Mouse (Mus musculus) CH12.LX (cell line): Measurements from ENCODE around the gene Gm12166. TPM values are rescaled to one million over a fixed set of nuclear protein-coding genes. Genes with fewer than 3 reads are reported as not detected.

Experiments
- DNase-seq: peaks from one replicate; pipeline ENCODE4 v3.0.0-alpha.2; 2013; ENCODE audit errors: extremely low read depth
- H3K27ac ChIP-seq: 2 replicates; pipeline ENCODE4 v1.5.1; 2012; ENCODE audit warnings: low read depth, mild to moderate bottlenecking, control low read depth, moderate library complexity; ENCODE audit not compliant: insufficient read depth
- H3K27me3 ChIP-seq: replicated peaks from 2 replicates; pipeline ENCODE3; 2012; ENCODE audit warnings: inconsistent platforms
- H3K36me3 ChIP-seq, 2 experiments: replicated peaks in 1 of 2; 2 replicates each; pipeline versions ENCODE3 to v1.6.1; 2012; ENCODE audit warnings: inconsistent platforms in 1 of 2, low read length in 1 of 2, mild to moderate bottlenecking in 1 of 2, mixed read lengths in 1 of 2, moderate library complexity in 1 of 2; ENCODE audit not compliant: control insufficient read depth in 1 of 2, insufficient read depth in 1 of 2
- H3K4me1 ChIP-seq, 2 experiments: 2 replicates each; pipeline ENCODE4 v1.6.1; 2012; ENCODE audit warnings: inconsistent platforms in 1 of 2, moderate library complexity in 1 of 2; ENCODE audit not compliant: insufficient read depth in 2 of 2, control insufficient read depth in 1 of 2
- H3K4me2 ChIP-seq: 2 replicates; pipeline ENCODE4 v1.6.1; 2012; ENCODE audit warnings: low read depth, mild to moderate bottlenecking, control low read depth; ENCODE audit not compliant: poor library complexity, insufficient read depth, severe bottlenecking
- H3K4me3 ChIP-seq, 3 experiments: fragments of 150-350 bp in 1 of 3; sonication (generic) in 1 of 3; replicated peaks in 1 of 3; 2 replicates each; pipeline versions ENCODE3 to v1.5.1; 2011 to 2012; ENCODE audit warnings: low read depth in 2 of 3, low read length in 2 of 3, mild to moderate bottlenecking in 2 of 3, moderate library complexity in 2 of 3, control low read depth in 1 of 3, improper control_type of control experiment in 1 of 3, inconsistent platforms in 1 of 3, mixed read lengths in 1 of 3; ENCODE audit not compliant: poor library complexity in 1 of 3
- H3K79me2 ChIP-seq: replicated peaks from 2 replicates; pipeline ENCODE4 v1.6.1; 2012; ENCODE audit warnings: mild to moderate bottlenecking, moderate library complexity; ENCODE audit not compliant: control insufficient read depth, poor library complexity, insufficient read depth, severe bottlenecking; ENCODE audit errors: extremely low read depth
- H3K9ac ChIP-seq: 2 replicates; pipeline ENCODE4 v1.6.1; 2012; ENCODE audit warnings: low read depth, mild to moderate bottlenecking, control low read depth, moderate library complexity; ENCODE audit not compliant: insufficient read depth
- H3K9me3 ChIP-seq: replicated peaks from 2 replicates; pipeline ENCODE3; 2012; ENCODE audit warnings: low read length, inconsistent platforms, mixed read lengths
- BHLHE40 ChIP-seq: IDR thresholded peaks from 2 replicates; pipeline ENCODE4 v1.6.1; 2011; ENCODE audit warnings: mild to moderate bottlenecking, low read depth, low read length, improper control_type of control experiment
- CHD2 ChIP-seq: IDR thresholded peaks from 2 replicates; pipeline ENCODE4 v1.6.1; 2011; ENCODE audit warnings: low read length, improper control_type of control experiment
- CTCF ChIP-seq, 2 experiments: IDR thresholded peaks in 1 of 2; conservative IDR thresholded peaks in 1 of 2; 2 replicates each; pipeline ENCODE4 v1.5.1; 2011 to 2012; ENCODE audit warnings: low read depth in 2 of 2, low read length in 2 of 2, improper control_type of control experiment in 1 of 2, inconsistent platforms in 1 of 2, mild to moderate bottlenecking in 1 of 2, moderate library complexity in 1 of 2
- GABPA ChIP-seq: IDR thresholded peaks from 2 replicates; pipeline ENCODE4 v1.6.1; 2012; ENCODE audit warnings: low read depth, low read length, improper control_type of control experiment, inconsistent platforms; ENCODE audit not compliant: insufficient replicate concordance
- HCFC1 ChIP-seq: IDR thresholded peaks from 2 replicates; pipeline ENCODE4 v1.6.1; 2012; ENCODE audit warnings: low read depth, mild to moderate bottlenecking, inconsistent platforms, low read length, improper control_type of control experiment
- IRF4 ChIP-seq: IDR thresholded peaks from 2 replicates; pipeline ENCODE4 v1.6.1; 2014; ENCODE audit warnings: low read depth, mild to moderate bottlenecking, inconsistent platforms, low read length, improper control_type of control experiment
- JUND ChIP-seq: conservative IDR thresholded peaks from 2 replicates; pipeline ENCODE4 v1.6.1; 2011; ENCODE audit warnings: low read depth, low read length, improper control_type of control experiment
- MAFK ChIP-seq: IDR thresholded peaks from 2 replicates; pipeline ENCODE4 v1.6.1; 2011; ENCODE audit warnings: low read length, improper control_type of control experiment; ENCODE audit not compliant: insufficient replicate concordance
- MAZ ChIP-seq: IDR thresholded peaks from 2 replicates; pipeline ENCODE4 v1.6.1; 2012; ENCODE audit warnings: low read depth, mild to moderate bottlenecking, inconsistent platforms, low read length, improper control_type of control experiment, moderate library complexity
- MEF2A ChIP-seq: IDR thresholded peaks from 2 replicates; pipeline ENCODE4 v1.6.1; 2014; ENCODE audit warnings: low read depth, mild to moderate bottlenecking, inconsistent platforms, low read length, improper control_type of control experiment, borderline replicate concordance
- NELFE ChIP-seq: IDR thresholded peaks from 2 replicates; pipeline ENCODE4 v1.6.1; 2011; ENCODE audit warnings: low read depth, low read length, improper control_type of control experiment
- PAX5 ChIP-seq: IDR thresholded peaks from 2 replicates; pipeline ENCODE4 v1.6.1; 2012; ENCODE audit warnings: low read length, inconsistent platforms, mixed read lengths
- POLR2A ChIP-seq: IDR thresholded peaks from 2 replicates; pipeline ENCODE4 v1.6.1; 2011; ENCODE audit warnings: low read depth, mild to moderate bottlenecking, improper control_type of control experiment, low read length
- RAD21 ChIP-seq: IDR thresholded peaks from 2 replicates; pipeline ENCODE4 v1.6.1; 2011; ENCODE audit warnings: low read depth, mild to moderate bottlenecking, low read length, improper control_type of control experiment, moderate library complexity
- TBP ChIP-seq: conservative IDR thresholded peaks from 2 replicates; pipeline ENCODE4 v1.6.1; 2011; ENCODE audit warnings: low read depth, low read length, improper control_type of control experiment
- UBTF ChIP-seq: IDR thresholded peaks from 2 replicates; pipeline ENCODE4 v1.6.1; 2012; ENCODE audit warnings: low read depth, mild to moderate bottlenecking, inconsistent platforms, low read length, improper control_type of control experiment, moderate library complexity
- USF1 ChIP-seq: IDR thresholded peaks from 2 replicates; pipeline ENCODE4 v1.6.1; 2014; ENCODE audit warnings: low read depth, mild to moderate bottlenecking, inconsistent platforms, low read length, improper control_type of control experiment
- ZC3H11A ChIP-seq: IDR thresholded peaks from 2 replicates; pipeline ENCODE4 v1.6.1; 2012; ENCODE audit warnings: low read depth, mild to moderate bottlenecking, inconsistent platforms, low read length, improper control_type of control experiment
- ZKSCAN1 ChIP-seq: IDR thresholded peaks from 2 replicates; pipeline ENCODE4 v1.6.1; 2012; ENCODE audit warnings: low read depth, inconsistent platforms, low read length, improper control_type of control experiment, borderline replicate concordance
- dilution Hi-C: fragments of 300-500 bp; cut with MboI; formaldehyde crosslinking; loops from 2 replicates; pipeline ENCODE4 v1.14.3; 2020; ENCODE audit warnings: low sequenced_read_pairs; ENCODE audit not compliant: extremely low pct_unique_long_range_greater_than_20kb, extremely low pct_ligation_motif_present
- in situ Hi-C: fragments of 300-500 bp; cut with MboI; formaldehyde crosslinking; loops from 3 replicates; pipeline ENCODE4 v1.14.3; 2019; ENCODE audit warnings: low sequenced_read_pairs, low pct_ligation_motif_present, low pct_unique_long_range_greater_than_20kb, mixed read lengths
- polyA plus RNA-seq: library from polyadenylated mRNA; unstranded; fragments of >175 nt; gene quantifications from 2 replicates; pipeline ENCODE4 v1.2.1, GENCODE M21; 2012; ENCODE audit warnings: low read depth; ENCODE audit not compliant: insufficient read length
- total RNA-seq, 2 experiments: library from RNA; depleted of rRNA; stranded (reverse); fragments of 300-350 nt in 1 of 2; fragments of >200 nt in 1 of 2; gene quantifications; 2 replicates each; pipeline ENCODE4 v1.2.3; 2012 to 2014

Gm12166 gene
- total and polyA plus RNA-seq, 3 experiments, result 2.3 to 19.0 (median 2.9) TPM

GRCm38 (mm10) chr11:46059887-46060650 lies 7.9 kb upstream of the Gm12166 start:
- Histone ChIP-seq H3K4me2 (no peak overlapping the region), H3K27ac (no peak overlapping the region), H3K79me2 (no peaks in the 10 kb centered on the region), H3K9ac (no peak overlapping the region)
- in situ Hi-C loops, result loop anchor here (5.0 kb wide), 1 partner anchor 67 kb away; no protein-coding TSS in a partner anchor
- DNase-seq, result no peak
- dilution Hi-C loops, result no loop called here
- TF ChIP-seq PAX5 (no peak), IRF4 (no peak), MEF2A (no peak), CTCF (conservative IDR thresholded peaks at IDR 0.05 in 1 of 2, IDR thresholded peaks at IDR 0.05 in 1 of 2; ENCODE audit: low read depth in 2 of 2, low read length in 2 of 2) (peak in 1 of 2 experiments; percentile 64; a peak in 2 of 4 replicates), ZKSCAN1 (no peak)
- TF ChIP-seq, all 38 proteins: peak for 1
- no peaks in the 10 kb centered on the region for H3K9me3 ChIP-seq
- no peak overlapping the region for H3K4me3 ChIP-seq
- no peaks in the 10 kb centered on the region for H3K27me3 ChIP-seq
- no peaks in the 10 kb centered on the region for H3K36me3 ChIP-seq
- peaks cover 0 to 44% of the 10 kb centered on the region in 2 experiments; a peak in 2 of 4 replicates for H3K4me1 ChIP-seq

- TF ChIP-seq RAD21 (no peak), IRF4 (no peak), GABPA (no peak), MAZ (no peak), NELFE (no peak), TBP (no peak), UBTF (no peak), USF1 (no peak), BHLHE40 (no peak), POLR2A (no peak), MEF2A (no peak), JUND (no peak), ZKSCAN1 (no peak), MAFK (no peak), ZC3H11A (no peak), CHD2 (no peak), HCFC1 (no peak)
- DNase-seq, result no peak
- peaks cover 0 to 44% of the 10 kb centered on the region in 2 experiments; a peak in 2 of 4 replicates for H3K4me1 ChIP-seq
- H3K27me3 ChIP-seq, result no peaks in the 10 kb centered on the region
- no peak overlapping the region for H3K9ac ChIP-seq
- no peaks in the 10 kb centered on the region for H3K36me3 ChIP-seq
- H3K4me2 ChIP-seq, result no peak overlapping the region
- H3K79me2 ChIP-seq, result no peaks in the 10 kb centered on the region
- dilution Hi-C loops, result no loop called here
- H3K9me3 ChIP-seq, result no peaks in the 10 kb centered on the region
- in situ Hi-C loops, result no loop called here
- H3K4me3 ChIP-seq, result no peak overlapping the region
- no peak overlapping the region for H3K27ac ChIP-seq
Observed at GRCm38 (mm10) chr11:46058916-46059315, 6.8 kb upstream of the Gm12166 start.
